Mouse (Mus musculus) ES-E14 (cell line): ENCODE results near the gene Slc38a3. TPM values are rescaled to one million over a fixed set of nuclear protein-coding genes. Genes with fewer than 3 reads are reported as not detected.

Experiments used
- DNase-seq: peaks from one replicate; pipeline ENCODE4 v3.0.0-alpha.2; 2013; ENCODE audit warnings: low read depth, low spot score
- H3K27ac ChIP-seq: 2 replicates; pipeline ENCODE4 v1.5.1; 2012; ENCODE audit warnings: low read depth, mild to moderate bottlenecking, low read length, moderate library complexity, mixed read lengths; ENCODE audit not compliant: poor library complexity, insufficient read depth, severe bottlenecking
- H3K36me3 ChIP-seq: 2 replicates; pipeline ENCODE4 v1.6.1; 2012; ENCODE audit warnings: mild to moderate bottlenecking, low read length, moderate library complexity, mixed read lengths; ENCODE audit not compliant: control insufficient read depth, poor library complexity, insufficient read depth, severe bottlenecking
- H3K4me1 ChIP-seq, 2 experiments: fragments of 150-350 bp in 1 of 2; sonication (generic) in 1 of 2; 2 replicates each; pipeline ENCODE4 v1.6.1; 2012; ENCODE audit warnings: low read length in 2 of 2, mild to moderate bottlenecking in 1 of 2, mixed read lengths in 1 of 2; ENCODE audit not compliant: control insufficient read depth in 2 of 2, insufficient read depth in 2 of 2, poor library complexity in 1 of 2
- H3K4me3 ChIP-seq, 2 experiments: fragments of 150-350 bp in 1 of 2; sonication (generic) in 1 of 2; 2 replicates each; pipeline ENCODE4 v1.5.1; 2012; ENCODE audit warnings: low read length in 2 of 2, low read depth in 1 of 2, mild to moderate bottlenecking in 1 of 2, mixed read lengths in 1 of 2; ENCODE audit not compliant: insufficient read depth in 1 of 2, poor library complexity in 1 of 2, severe bottlenecking in 1 of 2
- H3K9ac ChIP-seq: 2 replicates; pipeline ENCODE4 v1.6.1; 2012; ENCODE audit warnings: low read depth, mild to moderate bottlenecking, low read length, mixed read lengths; ENCODE audit not compliant: poor library complexity, insufficient read depth, severe bottlenecking
- H3K9me3 ChIP-seq: fragments of 150-350 bp; sonication (generic); 2 replicates; pipeline ENCODE4 v1.6.1; 2012; ENCODE audit warnings: low read depth, mild to moderate bottlenecking, low read length; ENCODE audit not compliant: control insufficient read depth, insufficient read depth
- HCFC1 ChIP-seq: IDR thresholded peaks from 2 replicates; pipeline ENCODE4 v1.6.1; 2012; ENCODE audit warnings: low read length, inconsistent platforms, borderline replicate concordance; ENCODE audit not compliant: insufficient read depth
- MAFK ChIP-seq: IDR thresholded peaks from 2 replicates; pipeline ENCODE4 v1.6.1; 2014; ENCODE audit warnings: mild to moderate bottlenecking, low read depth, low read length, inconsistent platforms; ENCODE audit not compliant: insufficient read depth
- ZC3H11A ChIP-seq: IDR thresholded peaks from 2 replicates; pipeline ENCODE4 v1.6.1; 2012; ENCODE audit warnings: low read depth, mild to moderate bottlenecking, inconsistent platforms, low read length, borderline replicate concordance
- ZNF384 ChIP-seq: IDR thresholded peaks from 2 replicates; pipeline ENCODE4 v1.6.1; 2012; ENCODE audit warnings: low read depth, low read length, inconsistent platforms
- in situ Hi-C, 2 experiments: fragments of 600-800 bp; cut with MboI; formaldehyde crosslinking; loops; one replicate each; pipeline ENCODE4 v1.15.1; 2025; ENCODE audit warnings: low sequenced_read_pairs in 2 of 2, inconsistent platforms in 1 of 2; ENCODE audit not compliant: unreplicated experiment in 2 of 2
- total RNA-seq: library from RNA; depleted of rRNA; stranded (reverse); fragments of 300-350 nt; gene quantifications from 2 replicates; pipeline ENCODE4 v1.2.3, GENCODE M21; 2012; rRNA removed

Gene Slc38a3
- total RNA-seq, 1 experiment, result 2.9 TPM

DNA sequence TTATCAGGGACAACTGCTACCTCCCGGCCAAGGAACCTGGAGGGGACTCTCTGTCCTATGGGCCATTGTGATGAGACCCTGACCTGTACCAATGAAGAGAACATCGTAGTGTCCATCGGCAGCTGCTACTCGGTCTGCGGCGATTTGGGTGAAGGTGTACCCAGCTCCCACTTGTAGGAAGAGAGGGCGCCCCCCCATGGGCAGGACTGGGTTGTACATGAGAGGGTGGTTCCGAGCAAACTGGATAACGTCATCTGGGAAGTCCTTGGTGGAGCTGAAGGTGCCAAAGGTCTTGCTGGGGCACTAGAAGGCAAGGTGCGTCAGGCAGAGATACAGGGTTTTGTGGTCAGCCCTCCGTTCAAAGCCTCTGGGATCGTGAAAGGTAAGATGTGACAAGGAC, 68.6 kb downstream of the Slc38a3 start:
- Histone ChIP-seq H3K27ac (no peak overlapping the region), H3K4me3 (no peak overlapping the region), H3K9me3 (no peaks in the 10 kb centered on the region), H3K4me1 (peaks cover 6 to 23% of the 10 kb centered on the region in 2 experiments; a peak in 2 of 4 replicates), H3K36me3 (no peaks in the 10 kb centered on the region), H3K9ac (no peak overlapping the region)
- in situ Hi-C loops, result no loop called here
- TF ChIP-seq HCFC1 (no peak), MAFK (no peak), ZC3H11A (no peak), ZNF384 (no peak)
- no peak for DNase-seq

Other genes starting within 250 kb of the Slc38a3 start
- 42.3 and 64.3 TPM in 2 replicates for gene Tmem115, start 135.6 kb downstream of the Slc38a3 start, total RNA-seq
- 25.3 and 35.2 TPM in 2 replicates for gene Cyb561d2, start 127.3 kb downstream of the Slc38a3 start, total RNA-seq
- gene Nprl2, start 127.3 kb downstream of the Slc38a3 start, total RNA-seq, result 21.2 and 30.5 TPM in 2 replicates
- gene Zmynd10, start 122.2 kb downstream of the Slc38a3 start, total RNA-seq, result 0.37 and 0.49 TPM in 2 replicates
- gene Rassf1, start 118.0 kb downstream of the Slc38a3 start, total RNA-seq, result 25.5 and 41.4 TPM in 2 replicates
- 14.0 and 14.2 TPM in 2 replicates for gene Tusc2, start 106.3 kb downstream of the Slc38a3 start, total RNA-seq
- 68.1 and 117 TPM in 2 replicates for gene Hyal2, start 101.6 kb downstream of the Slc38a3 start, total RNA-seq
- 11.8 and 19.2 TPM in 2 replicates for gene Hyal1, start 92.6 kb downstream of the Slc38a3 start, total RNA-seq
- 7.3 and 13.3 TPM in 2 replicates for gene Naa80, start 90.6 kb downstream of the Slc38a3 start, total RNA-seq
- 0.54 and 1.2 TPM in 2 replicates for gene Hyal3, start 88.7 kb downstream of the Slc38a3 start, total RNA-seq
- 66.6 and 82.7 TPM in 2 replicates for gene Ifrd2, start 81.9 kb downstream of the Slc38a3 start, total RNA-seq
- 7.4 and 7.6 TPM in 2 replicates for gene Sema3b, start 60.3 kb downstream of the Slc38a3 start, total RNA-seq
- 178 and 232 TPM in 2 replicates for gene Gnai2, start 34.2 kb downstream of the Slc38a3 start, total RNA-seq
- gene Gnat1, start 10.2 kb upstream of the Slc38a3 start, total RNA-seq, result 1.2 and 1.8 TPM in 2 replicates
- 11.5 and 11.6 TPM in 2 replicates for gene Sema3f, start 40.9 kb upstream of the Slc38a3 start, total RNA-seq
- 97.7 and 116 TPM in 2 replicates for gene Rbm5, start 101.5 kb upstream of the Slc38a3 start, total RNA-seq
- gene Rbm6, start 203.7 kb upstream of the Slc38a3 start, total RNA-seq, result 61.8 and 62.3 TPM in 2 replicates
- 4.7 and 5.4 TPM in 2 replicates for gene Mon1a, start 218.6 kb upstream of the Slc38a3 start, total RNA-seq
- gene Mst1r, start 237.3 kb upstream of the Slc38a3 start, total RNA-seq, result 0.22 and 0.37 TPM in 2 replicates